In genomic region chr2:131159491-131159910, GRCm38 (mm10) we compare ENCODE assay signal across 8 mouse cellular contexts. TPM values are rescaled to one million over a fixed set of nuclear protein-coding genes. Genes with fewer than 3 reads are reported as not detected.
DNase-seq lines count a peak whose midpoint lies in the region; ATAC-seq and TF ChIP-seq lines count a peak whose summit lies in the region.

No protein-coding gene starts in this region.

- no peaks in the 10 kb centered on the region for H3K9me3 ChIP-seq in heart, embryonic 10.5 days
- H3K9me3 ChIP-seq in CH12.LX (replicated peaks; ENCODE audit: low read length), result peaks cover 5% of the 10 kb centered on the region
- no peaks in the 10 kb centered on the region for H3K9me3 ChIP-seq in embryonic facial prominence, embryonic 13.5 days
- H3K9me3 ChIP-seq in intestine, postnatal 0 days (ENCODE audit: control insufficient read depth), result no peaks in the 10 kb centered on the region
- H3K9me3 ChIP-seq in stomach, embryonic 15.5 days, result no peaks in the 10 kb centered on the region

- in situ Hi-C loops in CH12.LX (cut with MboI; ENCODE audit: low pct_ligation_motif_present, low pct_unique_long_range_greater_than_20kb, low sequenced_read_pairs), result no loop called here

- H3K4me1 ChIP-seq in heart, embryonic 10.5 days, result peaks cover 37% of the 10 kb centered on the region
- peaks cover 2 to 17% of the 10 kb centered on the region in 2 experiments; a peak in 3 of 4 replicates for H3K4me1 ChIP-seq in CH12.LX (ENCODE audit: control insufficient read depth in 1 of 2, insufficient read depth in 2 of 2)
- H3K4me1 ChIP-seq in embryonic facial prominence, embryonic 13.5 days, result peaks cover 36% of the 10 kb centered on the region
- H3K4me1 ChIP-seq in intestine, postnatal 0 days (replicated peaks; ENCODE audit: control insufficient read depth, insufficient read depth, low read length), result no peaks in the 10 kb centered on the region; the same call in none of the 2 replicates
- peaks cover 11% of the 10 kb centered on the region; the same call in 1 of the 2 replicates for H3K4me1 ChIP-seq in stomach, embryonic 15.5 days

- under 1% methylated on average over 18 of the region's 18 CpGs for WGBS in heart, embryonic 10.5 days
- under 1% methylated on average over 18 of the region's 18 CpGs for WGBS in embryonic facial prominence, embryonic 13.5 days
- under 1% methylated on average over 18 of the region's 18 CpGs for WGBS in intestine, postnatal 0 days
- 0% methylated on average over 18 of the region's 18 CpGs for WGBS in stomach, embryonic 15.5 days

- TF ChIP-seq EP300 in CH12.LX (IDR thresholded peaks at IDR 0.05; ENCODE audit: low read length), result no peak

- no peaks in the 10 kb centered on the region for H3K79me2 ChIP-seq in CH12.LX (replicated peaks; ENCODE audit: control insufficient read depth, extremely low read depth, insufficient read depth, poor library complexity, severe bottlenecking)

- dilution Hi-C loops in CH12.LX (cut with MboI; ENCODE audit: extremely low pct_ligation_motif_present, extremely low pct_unique_long_range_greater_than_20kb, low sequenced_read_pairs), result no loop called here

- 0 out of 2 replicates have a peak, but pooled peaks cover 10% of the 10 kb centered on the region for H3K36me3 ChIP-seq in heart, embryonic 10.5 days
- H3K36me3 ChIP-seq in CH12.LX (replicated peaks in 1 of 2; ENCODE audit: control insufficient read depth in 1 of 2, insufficient read depth in 1 of 2, low read length in 1 of 2), result peaks cover 0 to 19% of the 10 kb centered on the region in 2 experiments
- 0 out of 2 replicates have a peak, but pooled peaks cover 10% of the 10 kb centered on the region for H3K36me3 ChIP-seq in embryonic facial prominence, embryonic 13.5 days
- peaks cover 4% of the 10 kb centered on the region; the same call in 1 of the 2 replicates for H3K36me3 ChIP-seq in intestine, postnatal 0 days (ENCODE audit: control insufficient read depth, insufficient read depth)
- 0 out of 2 replicates have a peak, but pooled peaks cover 5% of the 10 kb centered on the region for H3K36me3 ChIP-seq in stomach, embryonic 15.5 days

- no peak for TF ChIP-seq RAD21 in CH12.LX (IDR thresholded peaks at IDR 0.05; ENCODE audit: low read depth, low read length)

- TF ChIP-seq CTCF in CH12.LX (conservative IDR thresholded peaks at IDR 0.05 in 1 of 2, IDR thresholded peaks at IDR 0.05 in 1 of 2; ENCODE audit: low read depth in 2 of 2, low read length in 2 of 2), result no peak
- no peak for TF ChIP-seq CTCF in intestine, postnatal 0 days (IDR thresholded peaks at IDR 0.05; ENCODE audit: low read depth)

- ATAC-seq in embryonic facial prominence, embryonic 13.5 days (ENCODE audit: insufficient number of reproducible peaks, insufficient read depth, low FRiP score, low TSS enrichment, low read depth), result peak; percentile 38
- peak; percentile 62 for ATAC-seq in intestine, postnatal 0 days
- ATAC-seq in stomach, embryonic 15.5 days (ENCODE audit: insufficient read depth, low FRiP score, low read depth), result peak; percentile 61

- peak overlapping the region; percentile 57 for H3K4me2 ChIP-seq in CH12.LX (ENCODE audit: insufficient read depth, low read depth, poor library complexity, severe bottlenecking)
- H3K4me2 ChIP-seq in embryonic facial prominence, embryonic 13.5 days, result peak overlapping the region; percentile 88
- peak overlapping the region; percentile 96 for H3K4me2 ChIP-seq in intestine, postnatal 0 days (replicated peaks; ENCODE audit: low read depth)
- H3K4me2 ChIP-seq in stomach, embryonic 15.5 days, result peak overlapping the region; percentile 92

- peak overlapping the region; percentile 66 for H3K9ac ChIP-seq in CH12.LX (ENCODE audit: insufficient read depth, low read depth)
- H3K9ac ChIP-seq in embryonic facial prominence, embryonic 13.5 days, result peak overlapping the region; percentile 87
- H3K9ac ChIP-seq in intestine, postnatal 0 days (ENCODE audit: low read depth, low read length), result peak overlapping the region; percentile 62
- peak overlapping the region; percentile 68 for H3K9ac ChIP-seq in stomach, embryonic 15.5 days

- H3K4me3 ChIP-seq in heart, embryonic 10.5 days, result peak overlapping the region; percentile 73
- peak overlapping the region; percentile 61 to 75 (median 66) for H3K4me3 ChIP-seq in CH12.LX (replicated peaks in 1 of 3; ENCODE audit: low read depth in 2 of 3, low read length in 2 of 3, poor library complexity in 1 of 3)
- H3K4me3 ChIP-seq in embryonic facial prominence, embryonic 13.5 days, result peak overlapping the region; percentile 76
- peak overlapping the region; percentile 70 for H3K4me3 ChIP-seq in intestine, postnatal 0 days (ENCODE audit: low read depth, low read length)
- H3K4me3 ChIP-seq in stomach, embryonic 15.5 days (replicated peaks), result peak overlapping the region; percentile 73

- peak; percentile 93 for DNase-seq in heart, embryonic 10.5 days (ENCODE audit: low spot score)
- no peak for DNase-seq in heart, adult 8-10 months (ENCODE audit: low spot score)
- DNase-seq in CH12.LX (ENCODE audit: extremely low read depth), result peak; percentile 23
- DNase-seq in lung, postnatal 36 days, result peak; percentile 57
- DNase-seq in gastrocnemius, postnatal 10 days, result no peak

- H3K27ac ChIP-seq in heart, embryonic 10.5 days, result peak overlapping the region; percentile 93
- no peak overlapping the region for H3K27ac ChIP-seq in CH12.LX (ENCODE audit: insufficient read depth, low read depth)
- H3K27ac ChIP-seq in embryonic facial prominence, embryonic 13.5 days, result peak overlapping the region; percentile 93; the same call in 1 of the 2 replicates
- peak overlapping the region; percentile 82 for H3K27ac ChIP-seq in intestine, postnatal 0 days (ENCODE audit: low read depth, low read length)
- peak overlapping the region; percentile 81 for H3K27ac ChIP-seq in stomach, embryonic 15.5 days

- no peaks in the 10 kb centered on the region for H3K27me3 ChIP-seq in heart, embryonic 10.5 days (ENCODE audit: insufficient read depth, poor library complexity, severe bottlenecking)
- H3K27me3 ChIP-seq in CH12.LX (replicated peaks), result no peaks in the 10 kb centered on the region
- H3K27me3 ChIP-seq in embryonic facial prominence, embryonic 13.5 days, result no peaks in the 10 kb centered on the region
- no peaks in the 10 kb centered on the region for H3K27me3 ChIP-seq in intestine, postnatal 0 days (replicated peaks; ENCODE audit: control insufficient read depth, insufficient read depth, low read length)
- H3K27me3 ChIP-seq in stomach, embryonic 15.5 days (replicated peaks), result no peaks in the 10 kb centered on the region

- no peak for TF ChIP-seq POLR2A in CH12.LX (IDR thresholded peaks at IDR 0.05; ENCODE audit: low read depth, low read length)

RNA-seq across cellular contexts. Expression of gene 1700037H04Rik, which starts 0.4 kb away (rescaled TPM):
- 82.6 and 86.0 TPM in 2 replicates for polyA plus RNA-seq in heart, embryonic 10.5 days (2016; fragmentation: Nextera tagmentation; extraction: Ambion mirVana)
- 10 to 100 TPM in 3 of 4 experiments, 1 to 10 TPM in 1; 9.7 to 12.1 (median 10.5) TPM for total RNA-seq in heart, adult 8-10 months (2022)
- total RNA-seq in CH12.LX (2012; rRNA removed) (25.3 and 36.5 TPM in 2 replicates), CH12.LX (2014; rRNA removed) (11.2 and 16.0 TPM in 2 replicates)
- polyA plus RNA-seq in CH12.LX (2012; ENCODE audit: insufficient read length, low read depth), result 40.0 and 43.0 TPM in 2 replicates
- polyA plus RNA-seq in embryonic facial prominence, embryonic 13.5 days (2015; fragmentation: Nextera tagmentation; extraction: Ambion mirVana), result 67.5 and 71.4 TPM in 2 replicates
- polyA plus RNA-seq in intestine, postnatal 0 days (2015; fragmentation: Nextera tagmentation; extraction: Ambion mirVana), result 145 and 164 TPM in 2 replicates
- 74.2 and 75.0 TPM in 2 replicates for polyA plus RNA-seq in stomach, embryonic 15.5 days (2015; fragmentation: Nextera tagmentation; extraction: Ambion mirVana)
- 1 to 10 TPM; 7.2 to 9.3 TPM for total RNA-seq in gastrocnemius, postnatal 10 days (2021)

RNA-seq across cellular contexts. Expression of gene Cenpb, which starts 20.4 kb away (rescaled TPM):
- polyA plus RNA-seq in heart, embryonic 10.5 days (2016; fragmentation: Nextera tagmentation; extraction: Ambion mirVana), result 4.9 and 5.1 TPM in 2 replicates
- total RNA-seq in heart, adult 8-10 months (2022), result 10 to 100 TPM; 89.5 to 93.4 (median 90.3) TPM
- total RNA-seq in CH12.LX (2012; rRNA removed), result 24.4 and 26.8 TPM in 2 replicates
- 17.3 and 18.1 TPM in 2 replicates for total RNA-seq in CH12.LX (2014; rRNA removed)
- polyA plus RNA-seq in CH12.LX (2012; ENCODE audit: insufficient read length, low read depth), result 26.1 and 26.6 TPM in 2 replicates
- polyA plus RNA-seq in embryonic facial prominence, embryonic 13.5 days (2015; fragmentation: Nextera tagmentation; extraction: Ambion mirVana), result 12.3 and 12.4 TPM in 2 replicates
- 15.9 and 17.4 TPM in 2 replicates for polyA plus RNA-seq in intestine, postnatal 0 days (2015; fragmentation: Nextera tagmentation; extraction: Ambion mirVana)
- polyA plus RNA-seq in stomach, embryonic 15.5 days (2015; fragmentation: Nextera tagmentation; extraction: Ambion mirVana), result 15.4 and 16.4 TPM in 2 replicates
- 10 to 100 TPM; 58.4 to 59.5 TPM for total RNA-seq in gastrocnemius, postnatal 10 days (2021)

RNA-seq across cellular contexts. Expression of gene Gm11037, which starts 26.2 kb away (rescaled TPM):
- polyA plus RNA-seq in heart, embryonic 10.5 days (2016; fragmentation: Nextera tagmentation; extraction: Ambion mirVana), result not detected in 2 replicates
- not detected for total RNA-seq in heart, adult 8-10 months (2022)
- total RNA-seq in CH12.LX (2012; rRNA removed) (not detected in 2 replicates), CH12.LX (2014; rRNA removed) (not detected in 2 replicates)
- polyA plus RNA-seq in CH12.LX (2012; ENCODE audit: insufficient read length, low read depth), result not detected in 2 replicates
- not detected in 2 replicates for polyA plus RNA-seq in embryonic facial prominence, embryonic 13.5 days (2015; fragmentation: Nextera tagmentation; extraction: Ambion mirVana)
- not detected in 2 replicates for polyA plus RNA-seq in intestine, postnatal 0 days (2015; fragmentation: Nextera tagmentation; extraction: Ambion mirVana)
- polyA plus RNA-seq in stomach, embryonic 15.5 days (2015; fragmentation: Nextera tagmentation; extraction: Ambion mirVana), result not detected in 2 replicates
- not detected for total RNA-seq in gastrocnemius, postnatal 10 days (2021)

RNA-seq across cellular contexts. Expression of gene Cdc25b, which starts 27.2 kb away (rescaled TPM):
- polyA plus RNA-seq in heart, embryonic 10.5 days (2016; fragmentation: Nextera tagmentation; extraction: Ambion mirVana), result 27.8 and 35.9 TPM in 2 replicates
- total RNA-seq in heart, adult 8-10 months (2022), result 1 to 10 TPM; 4.3 to 4.9 (median 4.5) TPM
- total RNA-seq in CH12.LX (2012; rRNA removed) (11.6 and 14.4 TPM in 2 replicates), CH12.LX (2014; rRNA removed) (23.3 and 24.0 TPM in 2 replicates)
- 21.3 and 22.8 TPM in 2 replicates for polyA plus RNA-seq in CH12.LX (2012; ENCODE audit: insufficient read length, low read depth)
- polyA plus RNA-seq in embryonic facial prominence, embryonic 13.5 days (2015; fragmentation: Nextera tagmentation; extraction: Ambion mirVana), result 53.8 and 57.5 TPM in 2 replicates
- polyA plus RNA-seq in intestine, postnatal 0 days (2015; fragmentation: Nextera tagmentation; extraction: Ambion mirVana), result 10.9 and 12.4 TPM in 2 replicates
- polyA plus RNA-seq in stomach, embryonic 15.5 days (2015; fragmentation: Nextera tagmentation; extraction: Ambion mirVana), result 57.6 and 62.6 TPM in 2 replicates
- total RNA-seq in gastrocnemius, postnatal 10 days (2021), result 10 to 100 TPM in 1 of 2 experiments, 1 to 10 TPM in 1; 9.4 to 13.0 TPM

RNA-seq across cellular contexts. Expression of gene Spef1, which starts 27.6 kb away (rescaled TPM):
- polyA plus RNA-seq in heart, embryonic 10.5 days (2016; fragmentation: Nextera tagmentation; extraction: Ambion mirVana), result 0.75 and 1.5 TPM in 2 replicates
- 1 to 10 TPM; 4.4 to 6.2 (median 4.9) TPM for total RNA-seq in heart, adult 8-10 months (2022)
- total RNA-seq in CH12.LX (2012; rRNA removed) (0.97 and 1.0 TPM in 2 replicates), CH12.LX (2014; rRNA removed) (0.34 and 0.45 TPM in 2 replicates)
- 1.2 TPM in 2 replicates for polyA plus RNA-seq in CH12.LX (2012; ENCODE audit: insufficient read length, low read depth)
- 4.4 and 5.1 TPM in 2 replicates for polyA plus RNA-seq in embryonic facial prominence, embryonic 13.5 days (2015; fragmentation: Nextera tagmentation; extraction: Ambion mirVana)
- 2.0 and 2.1 TPM in 2 replicates for polyA plus RNA-seq in intestine, postnatal 0 days (2015; fragmentation: Nextera tagmentation; extraction: Ambion mirVana)
- polyA plus RNA-seq in stomach, embryonic 15.5 days (2015; fragmentation: Nextera tagmentation; extraction: Ambion mirVana), result 5.7 TPM in 2 replicates
- total RNA-seq in gastrocnemius, postnatal 10 days (2021), result 1 to 10 TPM; 3.8 to 4.5 TPM

Comparison
In these comparisons a context has a peak if more than half of its experiments do, and no peak if none do; other contexts are left out.
1. DNase-seq: peak in heart, embryonic 10.5 days (single experiment), CH12.LX (single experiment) and lung, postnatal 36 days (single experiment); none in heart, adult 8-10 months (single experiment) and gastrocnemius, postnatal 10 days (single experiment).
2. Peak in every context shown above with its lines, with median percentiles within 50 percentile points of each other: H3K4me3 ChIP-seq, H3K4me2 ChIP-seq, H3K9ac ChIP-seq and ATAC-seq.